Comparison of ENCODE assay signal across 31 mouse cellular contexts in genomic region chr10:108239061-108239460, GRCm38 (mm10).
A peak's percentile ranks its signal among the peaks of the same experiment; 100 is the strongest.
DNase-seq lines count a peak whose midpoint lies in the region; ATAC-seq and TF ChIP-seq lines count a peak whose summit lies in the region.
"Had no signal": no experiment of that assay in that cellular context is flagged by ENCODE, and none has a peak within 500 bp of the region (broad histone marks: within the 10 kb centered on the region; RNA-seq: fewer than 3 reads in every experiment).

No protein-coding gene starts in this region.

- 69% methylated on average over 10 of the region's 10 CpGs for WGBS in forebrain, embryonic 14.5 days
- WGBS in forebrain, embryonic 16.5 days = 54% methylated on average over 10 of the region's 10 CpGs
- WGBS in kidney, postnatal 0 days = 51% methylated on average over 10 of the region's 10 CpGs
- 56% methylated on average over 10 of the region's 10 CpGs for WGBS in lung, postnatal 0 days

- H3K4me1 ChIP-seq in forebrain, embryonic 14.5 days (ENCODE audit: control insufficient read depth, insufficient read depth, low read length) = no peaks in the 10 kb centered on the region
- peaks cover 5% of the 10 kb centered on the region; the same call in 1 of the 2 replicates for H3K4me1 ChIP-seq in forebrain, embryonic 16.5 days (replicated peaks; ENCODE audit: control insufficient read depth, insufficient read depth, low read length)
- 0 out of 2 replicates have a peak, but pooled peaks cover 5% of the 10 kb centered on the region for H3K4me1 ChIP-seq in kidney, postnatal 0 days (replicated peaks; ENCODE audit: insufficient read depth, low read length)
- no peaks in the 10 kb centered on the region for H3K4me1 ChIP-seq in lung, postnatal 0 days (ENCODE audit: insufficient read depth, low read depth, low read length)
- H3K4me1 ChIP-seq: heart, embryonic 12.5 days; limb, embryonic 10.5 days; limb, embryonic 15.5 days; liver, embryonic 13.5 days; midbrain, embryonic 10.5 days; neural tube, embryonic 12.5 days had no signal

- peaks cover 27% of the 10 kb centered on the region for H3K36me3 ChIP-seq in forebrain, embryonic 14.5 days (ENCODE audit: control insufficient read depth, insufficient read depth, low read length)
- H3K36me3 ChIP-seq in forebrain, embryonic 16.5 days (ENCODE audit: control insufficient read depth, insufficient read depth) = peaks cover 4% of the 10 kb centered on the region; the same call in 1 of the 2 replicates
- H3K36me3 ChIP-seq in kidney, postnatal 0 days (ENCODE audit: insufficient read depth, low read length) = peaks cover 20% of the 10 kb centered on the region; the same call in 1 of the 2 replicates
- peaks cover 17% of the 10 kb centered on the region; the same call in 1 of the 2 replicates for H3K36me3 ChIP-seq in lung, postnatal 0 days (ENCODE audit: insufficient read depth, low read length)

- no peak for TF ChIP-seq EP300 in lung, postnatal 0 days (IDR thresholded peaks at IDR 0.05)

- peak; percentile 30 for DNase-seq in forebrain, embryonic 14.5 days (ENCODE audit: low spot score)
- DNase-seq in kidney, postnatal 0 days (ENCODE audit: low spot score) = peak; percentile 19
- no peak for DNase-seq in kidney, adult 18-20 months
- DNase-seq in lung, postnatal 36 days = peak; percentile 23
- DNase-seq in lung, postnatal 0 days (ENCODE audit: low spot score) = no peak
- DNase-seq in gonadal fat pad, adult 2 months (ENCODE audit: low read depth) = peak; percentile 14
- no peak for DNase-seq in left cerebral cortex, adult 11 months (ENCODE audit: low spot score)
- DNase-seq: adrenal gland, adult 2 months; adrenal gland, postnatal 36 days; cerebellum, adult 8-10 months; cerebellum, postnatal 25 days; gastrocnemius, adult 2 months; gastrocnemius, postnatal 36 days; heart, adult 2 months; kidney, adult 8-10 months; layer of hippocampus, postnatal 36 days; liver, embryonic 13.5 days; right cerebral cortex, adult 18-20 months; spleen, adult 18-20 months; thymus, postnatal 14 days had no signal

- no peak for ATAC-seq in forebrain, embryonic 14.5 days
- ATAC-seq in forebrain, embryonic 16.5 days = no peak
- ATAC-seq in kidney, postnatal 0 days (replicated peaks; ENCODE audit: low FRiP score, low read depth) = no peak
- ATAC-seq in lung, postnatal 0 days = no peak
- ATAC-seq: activated CD4-positive, CD25-positive, alpha-beta regulatory T cell, adult 4 months; midbrain, embryonic 16.5 days had no signal

- no peak overlapping the region for H3K27ac ChIP-seq in forebrain, embryonic 14.5 days (ENCODE audit: low read depth, low read length)
- no peak overlapping the region for H3K27ac ChIP-seq in forebrain, embryonic 16.5 days (ENCODE audit: low read length)
- H3K27ac ChIP-seq in kidney, postnatal 0 days = no peak overlapping the region
- H3K27ac ChIP-seq in lung, postnatal 0 days (ENCODE audit: low read length) = no peak overlapping the region
- H3K27ac ChIP-seq: embryonic facial prominence, embryonic 12.5 days; gastrocnemius, adult 2 months; heart, adult 2 months; hindbrain, embryonic 14.5 days; limb, embryonic 10.5 days; limb, embryonic 15.5 days; liver, embryonic 13.5 days; midbrain, embryonic 10.5 days; neural tube, embryonic 12.5 days had no signal

- no peak overlapping the region for H3K9ac ChIP-seq in forebrain, embryonic 14.5 days (ENCODE audit: low read length)
- no peak overlapping the region for H3K9ac ChIP-seq in forebrain, embryonic 16.5 days (replicated peaks; ENCODE audit: low read depth, low read length)
- no peak overlapping the region for H3K9ac ChIP-seq in kidney, postnatal 0 days (ENCODE audit: low read depth, low read length)
- no peak overlapping the region for H3K9ac ChIP-seq in lung, postnatal 0 days (replicated peaks; ENCODE audit: low read depth)
- H3K9ac ChIP-seq: embryonic facial prominence, embryonic 12.5 days; heart, embryonic 12.5 days; hindbrain, embryonic 14.5 days; limb, embryonic 15.5 days; liver, embryonic 13.5 days; neural tube, embryonic 12.5 days had no signal

- H3K4me3 ChIP-seq in forebrain, embryonic 14.5 days (ENCODE audit: low read depth, low read length) = no peak overlapping the region
- no peak overlapping the region for H3K4me3 ChIP-seq in forebrain, embryonic 16.5 days (replicated peaks; ENCODE audit: low read length)
- H3K4me3 ChIP-seq in kidney, postnatal 0 days (replicated peaks; ENCODE audit: low read depth, low read length) = no peak overlapping the region
- H3K4me3 ChIP-seq in lung, postnatal 0 days (ENCODE audit: low read depth, low read length) = no peak overlapping the region
- H3K4me3 ChIP-seq: embryonic facial prominence, embryonic 12.5 days; gastrocnemius, adult 2 months; heart, adult 2 months; heart, embryonic 12.5 days; limb, embryonic 10.5 days; limb, embryonic 15.5 days; liver, embryonic 13.5 days; midbrain, embryonic 10.5 days; myocyte; neural tube, embryonic 12.5 days had no signal

- H3K4me2 ChIP-seq in forebrain, embryonic 14.5 days (ENCODE audit: low read length) = no peak overlapping the region
- no peak overlapping the region for H3K4me2 ChIP-seq in forebrain, embryonic 16.5 days (ENCODE audit: low read length)
- H3K4me2 ChIP-seq in kidney, postnatal 0 days (ENCODE audit: low read length) = no peak overlapping the region
- H3K4me2 ChIP-seq in lung, postnatal 0 days (replicated peaks; ENCODE audit: low read depth, low read length) = no peak overlapping the region
- H3K4me2 ChIP-seq: embryonic facial prominence, embryonic 12.5 days; heart, embryonic 12.5 days; hindbrain, embryonic 14.5 days; limb, embryonic 15.5 days; liver, embryonic 13.5 days; neural tube, embryonic 12.5 days had no signal

- no peak for TF ChIP-seq CTCF in kidney, postnatal 0 days (IDR thresholded peaks at IDR 0.05; ENCODE audit: low read depth)
- TF ChIP-seq CTCF in lung, postnatal 0 days (IDR thresholded peaks at IDR 0.05) = no peak

- H3K9me3 ChIP-seq in forebrain, embryonic 14.5 days (replicated peaks; ENCODE audit: control insufficient read depth, low read length) = no peaks in the 10 kb centered on the region
- no peaks in the 10 kb centered on the region for H3K9me3 ChIP-seq in forebrain, embryonic 16.5 days (ENCODE audit: control insufficient read depth, low read length)
- no peaks in the 10 kb centered on the region for H3K9me3 ChIP-seq in kidney, postnatal 0 days (replicated peaks; ENCODE audit: low read length)
- H3K9me3 ChIP-seq in lung, postnatal 0 days (ENCODE audit: low read length) = no peaks in the 10 kb centered on the region
- H3K9me3 ChIP-seq: embryonic facial prominence, embryonic 12.5 days; heart, embryonic 12.5 days; limb, embryonic 10.5 days; limb, embryonic 15.5 days; liver, embryonic 13.5 days; midbrain, embryonic 10.5 days; neural tube, embryonic 12.5 days had no signal

- no peaks in the 10 kb centered on the region for H3K27me3 ChIP-seq in forebrain, embryonic 14.5 days (replicated peaks; ENCODE audit: control insufficient read depth, insufficient read depth, low read length)
- H3K27me3 ChIP-seq in forebrain, embryonic 16.5 days (replicated peaks; ENCODE audit: control insufficient read depth, insufficient read depth, low read length) = no peaks in the 10 kb centered on the region
- H3K27me3 ChIP-seq in kidney, postnatal 0 days (ENCODE audit: insufficient read depth, low read length) = no peaks in the 10 kb centered on the region
- H3K27me3 ChIP-seq in lung, postnatal 0 days (replicated peaks; ENCODE audit: insufficient read depth, low read length) = no peaks in the 10 kb centered on the region
- H3K27me3 ChIP-seq: embryonic facial prominence, embryonic 12.5 days; heart, embryonic 12.5 days; limb, embryonic 15.5 days; liver, embryonic 13.5 days; neural tube, embryonic 12.5 days had no signal

Comparison
In these comparisons a context has a peak if more than half of its experiments do, and no peak if none do; other contexts are left out.
1. DNase-seq: peak in forebrain, embryonic 14.5 days (single experiment), kidney, postnatal 0 days (single experiment), lung, postnatal 36 days (single experiment) and gonadal fat pad, adult 2 months (single experiment); none in kidney, adult 18-20 months (single experiment), lung, postnatal 0 days (single experiment) and left cerebral cortex, adult 11 months (single experiment).